Mouse (Mus musculus): ENCODE measurements around the gene Gm11127. TPM values are rescaled to one million over a fixed set of nuclear protein-coding genes. Genes with fewer than 3 reads are reported as not detected.
"Not testable (repeated sequence)": the region's sequence is repeated elsewhere in the genome, so short reads cannot be mapped to it uniquely, and the experiment has no call there.

Gm11127 gene
- polyA plus RNA-seq, 1 experiment = 0.18 TPM

DNA sequence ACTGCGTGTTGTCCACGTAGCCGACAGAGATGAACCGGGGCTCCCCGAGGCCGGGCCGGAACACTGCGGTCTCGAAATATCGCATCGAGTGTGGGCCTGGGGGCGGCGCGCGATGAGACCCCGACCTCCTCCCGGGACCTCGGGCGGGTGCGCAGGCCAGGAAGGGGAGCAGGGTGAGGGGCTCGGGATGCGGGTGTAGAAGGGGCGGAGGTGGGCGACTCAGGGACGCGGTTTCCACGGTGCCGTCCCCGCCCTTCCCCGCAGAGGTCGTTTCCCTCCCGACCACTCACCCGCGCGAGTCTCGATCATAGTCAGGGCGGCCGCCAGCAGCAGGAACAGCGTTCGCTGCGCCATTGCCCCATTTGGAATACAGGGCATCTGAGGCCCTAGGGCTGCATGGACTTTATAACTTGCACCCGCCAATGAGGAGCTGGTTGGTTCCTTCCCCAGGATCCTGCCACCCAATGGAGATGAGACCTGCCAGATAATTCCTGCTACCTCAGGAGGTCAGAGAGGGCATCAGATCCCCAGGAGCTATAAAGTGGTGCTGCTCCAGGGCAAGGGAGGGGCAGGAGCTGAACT lies 25.8 kb upstream of the Gm11127 start:
- TF ChIP-seq FOSL1 (IDR thresholded peaks at IDR 0.05; ENCODE audit: insufficient read depth, low read length, poor library complexity, severe bottlenecking) = no peak
- TF ChIP-seq MAX (IDR thresholded peaks at IDR 0.05) = no peak
- no peak for TF ChIP-seq CTCF (IDR thresholded peaks at IDR 0.05; ENCODE audit: control insufficient read depth, insufficient read depth, insufficient read length)
- no peak for TF ChIP-seq CEBPB (IDR thresholded peaks at IDR 0.05; ENCODE audit: low read depth)
- no peak for TF ChIP-seq USF1 (IDR thresholded peaks at IDR 0.05; ENCODE audit: low read depth)
- no peak for TF ChIP-seq MYOD1 (IDR thresholded peaks at IDR 0.05; ENCODE audit: control insufficient read depth, insufficient read length, low read depth)
- no peak for TF ChIP-seq MYOG (IDR thresholded peaks at IDR 0.05; ENCODE audit: control insufficient read depth, extremely low read depth, insufficient read length)
- H3K79me3 ChIP-seq (ENCODE audit: low read depth) = no peaks in the 10 kb centered on the region
- no peak overlapping the region for H3ac ChIP-seq (ENCODE audit: control insufficient read depth, insufficient read length, low read depth)
- no peak overlapping the region for H3K4me3 ChIP-seq (ENCODE audit: insufficient read depth, poor library complexity, severe bottlenecking)
- no peaks in the 10 kb centered on the region for H3K79me2 ChIP-seq (ENCODE audit: control insufficient read depth, insufficient read depth)
- H3K27me3 ChIP-seq (ENCODE audit: control insufficient read depth, insufficient read depth, insufficient read length) = peaks cover 18% of the 10 kb centered on the region
- no peaks in the 10 kb centered on the region for H3K36me3 ChIP-seq (ENCODE audit: control insufficient read depth, insufficient read depth)

DNA sequence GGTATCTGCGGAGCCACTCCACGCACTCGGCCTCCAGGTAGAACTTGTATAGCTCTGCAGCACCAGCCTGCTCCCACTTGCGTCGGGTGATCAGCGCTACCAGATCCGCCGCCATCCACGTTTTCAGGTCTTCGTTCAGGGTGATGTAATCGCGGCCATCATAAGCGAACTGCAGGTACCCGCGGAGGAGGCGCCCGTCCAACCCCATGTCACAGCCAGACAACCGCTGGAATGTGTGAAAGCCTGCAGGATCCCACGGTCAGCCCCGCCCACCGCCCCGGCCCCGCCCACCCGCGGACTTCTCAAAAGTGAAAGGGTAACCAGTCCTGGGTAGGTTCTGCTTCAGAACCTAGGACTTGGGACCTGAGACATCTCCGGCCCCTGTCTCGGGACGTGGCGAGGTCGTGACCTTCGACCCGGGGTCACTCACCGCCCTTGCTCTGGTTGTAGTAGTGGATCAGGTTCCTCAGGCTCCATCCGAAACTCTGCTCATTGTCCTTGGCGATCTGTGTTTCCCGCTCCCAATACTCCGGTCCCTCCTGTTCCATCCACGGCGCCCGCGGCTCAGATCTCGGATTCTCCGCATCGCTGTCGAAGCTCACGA lies 25.2 kb upstream of the Gm11127 start:
- H3K36me3 ChIP-seq (ENCODE audit: control insufficient read depth, insufficient read depth) = no peaks in the 10 kb centered on the region
- no peaks in the 10 kb centered on the region for H3K79me3 ChIP-seq (ENCODE audit: low read depth)
- no peak for TF ChIP-seq CTCF (IDR thresholded peaks at IDR 0.05; ENCODE audit: control insufficient read depth, insufficient read depth, insufficient read length)
- TF ChIP-seq MYOD1 (IDR thresholded peaks at IDR 0.05; ENCODE audit: control insufficient read depth, insufficient read length, low read depth) = no peak
- no peak for TF ChIP-seq MAX (IDR thresholded peaks at IDR 0.05)
- TF ChIP-seq FOSL1 (IDR thresholded peaks at IDR 0.05; ENCODE audit: insufficient read depth, low read length, poor library complexity, severe bottlenecking) = no peak
- TF ChIP-seq CEBPB (IDR thresholded peaks at IDR 0.05; ENCODE audit: low read depth) = no peak
- no peak for TF ChIP-seq USF1 (IDR thresholded peaks at IDR 0.05; ENCODE audit: low read depth)
- no peak for TF ChIP-seq MYOG (IDR thresholded peaks at IDR 0.05; ENCODE audit: control insufficient read depth, extremely low read depth, insufficient read length)
- H3K79me2 ChIP-seq (ENCODE audit: control insufficient read depth, insufficient read depth) = no peaks in the 10 kb centered on the region
- peaks cover 18% of the 10 kb centered on the region for H3K27me3 ChIP-seq (ENCODE audit: control insufficient read depth, insufficient read depth, insufficient read length)
- H3K4me3 ChIP-seq (ENCODE audit: insufficient read depth, poor library complexity, severe bottlenecking) = no peak overlapping the region
- no peak overlapping the region for H3ac ChIP-seq (ENCODE audit: control insufficient read depth, insufficient read length, low read depth)

DNA sequence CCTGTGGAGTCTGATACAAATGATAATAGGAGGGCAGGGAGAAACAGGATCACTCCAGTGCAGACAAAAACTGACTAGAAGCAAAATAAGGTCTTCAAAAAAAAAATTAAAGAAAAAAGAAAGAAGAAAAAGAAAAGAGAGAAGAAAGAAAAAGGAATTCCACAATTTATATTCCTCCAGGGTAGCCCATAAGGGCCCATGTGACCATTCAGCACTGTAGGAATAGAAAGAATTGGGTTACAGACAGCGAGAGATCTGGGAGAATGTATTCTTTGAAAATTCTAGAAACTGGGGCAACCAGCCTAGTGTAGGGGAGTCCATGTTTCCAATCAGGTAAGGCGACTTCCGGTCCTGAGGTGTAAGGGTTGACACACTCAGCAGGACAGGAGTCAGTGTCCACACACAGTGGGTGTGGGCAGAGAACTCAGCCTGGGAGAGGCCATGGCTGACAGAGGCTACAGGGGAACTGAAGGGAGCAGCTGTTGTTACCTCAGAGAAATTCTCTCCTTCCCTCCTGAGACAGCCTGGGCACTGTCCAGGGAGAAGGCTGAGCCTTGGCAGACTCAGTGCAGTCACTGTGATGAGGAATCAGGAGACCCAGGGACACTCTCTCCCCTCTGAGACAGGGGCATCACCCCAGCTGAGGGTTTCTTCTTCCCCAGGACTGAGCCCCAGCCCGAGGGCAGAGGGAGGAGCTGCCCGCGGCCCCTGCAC lies 24.5 kb upstream of the Gm11127 start:
- not testable (repeated sequence) for H3ac ChIP-seq (ENCODE audit: control insufficient read depth, insufficient read length, low read depth); H3K4me3 ChIP-seq (ENCODE audit: insufficient read depth, poor library complexity, severe bottlenecking); H3K36me3 ChIP-seq (ENCODE audit: control insufficient read depth, insufficient read depth); H3K79me2 ChIP-seq (ENCODE audit: control insufficient read depth, insufficient read depth); H3K79me3 ChIP-seq (ENCODE audit: low read depth)
- H3K27me3 ChIP-seq (ENCODE audit: control insufficient read depth, insufficient read depth, insufficient read length) = peaks cover 18% of the 10 kb centered on the region

DNA sequence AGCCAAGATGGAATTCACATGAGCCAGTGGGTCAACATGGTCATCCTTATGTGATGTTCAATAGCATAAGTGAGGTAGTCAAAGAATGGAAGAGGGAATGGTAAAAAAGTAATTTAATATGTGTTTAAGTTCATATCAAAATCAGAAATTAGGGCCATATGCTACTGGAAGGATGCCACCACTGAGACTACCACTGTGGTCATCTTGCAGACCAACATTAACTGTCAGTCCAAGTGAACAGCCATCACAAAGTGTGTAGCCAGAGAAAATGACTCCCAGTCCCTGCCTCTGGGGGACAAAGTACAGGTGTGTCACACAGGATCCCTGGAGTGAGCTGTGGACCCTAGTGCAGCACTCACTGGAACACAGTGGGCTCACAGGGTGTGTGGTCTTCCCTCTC lies 23.7 kb upstream of the Gm11127 start:
- H3K79me3 ChIP-seq (ENCODE audit: low read depth); H3K79me2 ChIP-seq (ENCODE audit: control insufficient read depth, insufficient read depth); H3K36me3 ChIP-seq (ENCODE audit: control insufficient read depth, insufficient read depth); H3ac ChIP-seq (ENCODE audit: control insufficient read depth, insufficient read length, low read depth); H3K4me3 ChIP-seq (ENCODE audit: insufficient read depth, poor library complexity, severe bottlenecking): not testable (repeated sequence)
- peaks cover 18% of the 10 kb centered on the region for H3K27me3 ChIP-seq (ENCODE audit: control insufficient read depth, insufficient read depth, insufficient read length)

DNA sequence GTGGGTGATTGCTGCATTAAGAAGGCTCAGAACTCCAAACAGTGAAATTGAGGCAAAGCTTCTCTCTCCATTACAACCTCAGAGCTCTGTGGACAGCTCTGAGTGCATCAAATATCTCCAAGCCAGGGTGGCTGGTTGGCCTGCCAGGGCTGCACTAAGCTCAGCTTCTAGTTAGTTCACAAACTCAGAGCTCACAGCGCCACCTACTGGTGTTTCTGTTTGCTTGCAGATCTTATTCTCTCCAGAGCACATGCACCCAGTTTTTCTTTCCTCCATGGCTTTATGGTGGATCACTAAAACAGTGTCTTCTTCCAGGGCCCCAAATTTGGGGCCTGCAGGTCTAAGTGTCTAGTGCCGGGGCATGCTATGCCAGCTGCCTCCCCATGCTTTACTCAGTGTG lies 2.7 kb upstream of the Gm11127 start:
- no peaks in the 10 kb centered on the region for H3K79me2 ChIP-seq (ENCODE audit: control insufficient read depth, insufficient read depth)
- H3ac ChIP-seq (ENCODE audit: control insufficient read depth, insufficient read length, low read depth) = no peak overlapping the region
- H3K36me3 ChIP-seq (ENCODE audit: control insufficient read depth, insufficient read depth) = no peaks in the 10 kb centered on the region
- H3K79me3 ChIP-seq (ENCODE audit: low read depth) = no peaks in the 10 kb centered on the region
- H3K27me3 ChIP-seq (ENCODE audit: control insufficient read depth, insufficient read depth, insufficient read length) = peaks cover 32% of the 10 kb centered on the region
- H3K4me3 ChIP-seq (ENCODE audit: insufficient read depth, poor library complexity, severe bottlenecking) = no peak overlapping the region
- peak; percentile 57 for TF ChIP-seq CTCF (IDR thresholded peaks at IDR 0.05; ENCODE audit: control insufficient read depth, insufficient read depth, insufficient read length)
- no peak for TF ChIP-seq FOSL1 (IDR thresholded peaks at IDR 0.05; ENCODE audit: insufficient read depth, low read length, poor library complexity, severe bottlenecking)

DNA sequence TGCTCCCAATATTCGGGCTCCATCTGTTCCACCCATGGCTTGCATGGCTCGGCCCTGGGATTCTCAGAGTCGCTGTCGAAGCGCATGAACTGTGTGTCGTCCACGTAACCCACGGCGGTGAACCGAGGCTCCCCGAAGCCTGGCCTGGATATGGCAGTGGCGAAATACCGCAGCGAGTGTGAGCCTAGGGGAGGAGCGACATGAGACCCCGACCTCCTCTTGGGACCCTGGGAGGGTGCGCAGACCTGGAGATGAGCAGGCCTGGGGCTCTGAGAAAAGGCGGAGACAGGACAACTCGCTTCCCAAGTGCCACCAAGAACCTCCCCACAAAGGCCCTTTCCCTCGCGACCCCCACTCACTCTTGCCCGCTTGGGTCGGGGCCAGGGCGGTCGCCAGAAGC lies 244 bp downstream of the Gm11127 start:
- H3K79me2 ChIP-seq (ENCODE audit: control insufficient read depth, insufficient read depth); H3K36me3 ChIP-seq (ENCODE audit: control insufficient read depth, insufficient read depth); H3K79me3 ChIP-seq (ENCODE audit: low read depth); H3ac ChIP-seq (ENCODE audit: control insufficient read depth, insufficient read length, low read depth); H3K4me3 ChIP-seq (ENCODE audit: insufficient read depth, poor library complexity, severe bottlenecking): not testable (repeated sequence)
- peaks cover 18% of the 10 kb centered on the region for H3K27me3 ChIP-seq (ENCODE audit: control insufficient read depth, insufficient read depth, insufficient read length)

Measured in C2C12 (cell line).